ENCODE assay signal across 7 mouse cellular contexts in the genomic region with DNA sequence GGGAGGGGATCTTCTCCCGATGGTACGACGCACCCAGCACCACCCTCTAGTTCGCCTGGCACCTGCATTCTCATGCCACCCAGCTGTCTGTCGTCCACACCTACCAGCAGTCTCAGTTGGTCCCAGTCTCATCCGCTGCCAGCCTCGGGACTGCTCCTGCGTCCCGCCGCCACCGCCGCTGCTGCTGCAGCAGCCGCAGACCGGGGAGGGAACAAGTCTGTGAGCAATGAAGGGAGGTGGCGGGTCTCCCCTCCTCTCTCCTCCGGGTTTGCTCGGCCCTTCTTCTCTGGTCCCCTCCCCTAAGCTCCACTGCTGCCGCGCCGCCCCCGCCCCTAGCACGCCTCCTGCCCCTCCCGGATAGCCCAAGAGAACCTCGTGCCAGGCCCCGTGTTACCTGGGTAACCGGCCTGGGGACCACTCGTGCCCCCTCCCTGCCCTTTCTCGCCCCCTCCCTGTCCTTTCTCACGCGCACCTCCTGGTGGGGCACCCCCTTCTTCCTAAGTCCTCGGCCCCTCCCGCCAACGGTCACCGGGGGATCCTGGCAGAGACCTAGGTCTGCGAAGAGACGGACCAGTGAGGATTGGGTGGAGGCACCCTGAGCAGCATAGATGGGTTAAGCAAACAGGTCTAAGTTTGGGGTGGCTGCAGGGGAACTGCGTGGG. TPM values are rescaled to one million over a fixed set of nuclear protein-coding genes. Genes with fewer than 3 reads are reported as not detected.
DNase-seq lines count a peak whose midpoint lies in the region; ATAC-seq and TF ChIP-seq lines count a peak whose summit lies in the region.

A gene (minus strand): TSS at position 197 of the 662 bp plus-strand sequence.
A gene (minus strand): TSS at position 311 of the 662 bp plus-strand sequence.

- H3K9ac ChIP-seq in ES-E14 (ENCODE audit: insufficient read depth, low read depth, low read length, poor library complexity, severe bottlenecking), result peak within 1 kb of the TSS; percentile 31
- H3K9ac ChIP-seq in embryonic facial prominence, embryonic 15.5 days, result peak within 1 kb of the TSS; percentile 57
- peak within 1 kb of the TSS; percentile 70 for H3K9ac ChIP-seq in lung, embryonic 16.5 days (ENCODE audit: low read length)

- H3K4me1 ChIP-seq in ES-E14 (ENCODE audit: control insufficient read depth in 2 of 2, insufficient read depth in 2 of 2, low read length in 2 of 2, poor library complexity in 1 of 2), result peaks cover 5 to 11% of the 10 kb centered on the region in 2 experiments; a peak in 2 of 4 replicates
- H3K4me1 ChIP-seq in embryonic facial prominence, embryonic 15.5 days, result peaks cover 81% of the 10 kb centered on the region
- H3K4me1 ChIP-seq in lung, embryonic 16.5 days (replicated peaks; ENCODE audit: control insufficient read depth, insufficient read depth, low read length), result peaks cover 63% of the 10 kb centered on the region

- peaks cover 36% of the 10 kb centered on the region for H3K36me3 ChIP-seq in ES-E14 (ENCODE audit: control insufficient read depth, insufficient read depth, low read length, poor library complexity, severe bottlenecking)
- peaks cover 23% of the 10 kb centered on the region for H3K36me3 ChIP-seq in embryonic facial prominence, embryonic 15.5 days
- H3K36me3 ChIP-seq in lung, embryonic 16.5 days (ENCODE audit: control insufficient read depth, insufficient read depth, low read length), result peaks cover 22% of the 10 kb centered on the region

- WGBS in embryonic facial prominence, embryonic 15.5 days, result under 1% methylated on average over 37 of the region's 37 CpGs
- 1% methylated on average over 34 of the region's 37 CpGs for WGBS in lung, embryonic 16.5 days

- peak within 1 kb of the TSS; percentile 89 for H3K4me2 ChIP-seq in embryonic facial prominence, embryonic 15.5 days (replicated peaks)
- peak within 1 kb of the TSS; percentile 85 for H3K4me2 ChIP-seq in lung, embryonic 16.5 days (ENCODE audit: low read depth, low read length)

- DNase-seq in ES-E14 (ENCODE audit: low read depth, low spot score), result no peak
- DNase-seq in adrenal gland, postnatal 25 days, result peak; percentile 54
- peak; percentile 48 to 55 for DNase-seq in heart, postnatal 14 days
- peak; percentile 78 for DNase-seq in layer of hippocampus, adult 9-11 months
- DNase-seq in right cerebral cortex, postnatal 10 days (ENCODE audit: low spot score in 2 of 2), result peak; percentile 86 to 90

- peak within 1 kb of the TSS; percentile 60 to 62 for H3K4me3 ChIP-seq in ES-E14 (ENCODE audit: insufficient read depth in 1 of 2, low read depth in 1 of 2, low read length in 2 of 2, poor library complexity in 1 of 2, severe bottlenecking in 1 of 2)
- H3K4me3 ChIP-seq in embryonic facial prominence, embryonic 15.5 days (replicated peaks), result peak within 1 kb of the TSS; percentile 66
- H3K4me3 ChIP-seq in lung, embryonic 16.5 days (ENCODE audit: low read length), result peak within 1 kb of the TSS; percentile 56

- ATAC-seq in embryonic facial prominence, embryonic 15.5 days (ENCODE audit: insufficient number of reproducible peaks, low FRiP score, low TSS enrichment, low read depth), result peak; percentile 59
- peak; percentile 31 for ATAC-seq in lung, embryonic 16.5 days (ENCODE audit: low read depth)

- peak within 1 kb of the TSS; percentile 52 for H3K27ac ChIP-seq in ES-E14 (ENCODE audit: insufficient read depth, low read depth, low read length, poor library complexity, severe bottlenecking)
- peak within 1 kb of the TSS; percentile 95 for H3K27ac ChIP-seq in embryonic facial prominence, embryonic 15.5 days (replicated peaks)
- H3K27ac ChIP-seq in lung, embryonic 16.5 days (ENCODE audit: low read length), result peak within 1 kb of the TSS; percentile 34

- H3K9me3 ChIP-seq in ES-E14 (ENCODE audit: control insufficient read depth, insufficient read depth, low read depth, low read length), result no peaks in the 10 kb centered on the region
- no peaks in the 10 kb centered on the region for H3K9me3 ChIP-seq in embryonic facial prominence, embryonic 15.5 days (replicated peaks)
- no peaks in the 10 kb centered on the region for H3K9me3 ChIP-seq in lung, embryonic 16.5 days (ENCODE audit: control insufficient read depth, low read length)

- intact Hi-C loops in heart, postnatal 14 days (cut with DNase I), result no loop called here

- in situ Hi-C loops in ES-E14 (cut with MboI; ENCODE audit: low sequenced_read_pairs in 2 of 2, unreplicated experiment in 2 of 2), result no loop called here

- H3K27me3 ChIP-seq in embryonic facial prominence, embryonic 15.5 days, result no peaks in the 10 kb centered on the region
- no peaks in the 10 kb centered on the region for H3K27me3 ChIP-seq in lung, embryonic 16.5 days (ENCODE audit: control insufficient read depth, insufficient read depth, low read depth, low read length)

TF ChIP-seq in ES-E14, 5 proteins besides CTCF, POLR2A, EP300 and RAD21:
- TF ChIP-seq ZC3H11A (IDR thresholded peaks at IDR 0.05; ENCODE audit: borderline replicate concordance, low read depth, low read length) (no peak), CHD2 (IDR thresholded peaks at IDR 0.05; ENCODE audit: low read depth, low read length) (no peak), MAFK (IDR thresholded peaks at IDR 0.05; ENCODE audit: insufficient read depth, low read depth, low read length) (no peak), ZNF384 (IDR thresholded peaks at IDR 0.05; ENCODE audit: low read depth, low read length) (no peak), HCFC1 (IDR thresholded peaks at IDR 0.05; ENCODE audit: borderline replicate concordance, insufficient read depth, low read length) (no peak)

RNA-seq across cellular contexts. Expression of the first gene that starts in this region (rescaled TPM):
- 23.4 and 38.4 TPM in 2 replicates for total RNA-seq in ES-E14 (2012; rRNA removed)
- 31.0 and 44.0 TPM in 2 replicates for total RNA-seq in adrenal gland, postnatal 25 days (2021)
- 55.0 and 78.2 TPM in 2 replicates for polyA plus RNA-seq in embryonic facial prominence, embryonic 15.5 days (2015; fragmentation: Nextera tagmentation; extraction: Ambion mirVana)
- 10 to 100 TPM; 18.0 to 19.8 TPM for total RNA-seq in heart, postnatal 14 days (2021)
- 39.1 and 63.1 TPM in 2 replicates for polyA plus RNA-seq in lung, embryonic 16.5 days (2015; fragmentation: Nextera tagmentation; extraction: Ambion mirVana)

RNA-seq across cellular contexts. Expression of the second gene that starts in this region (rescaled TPM):
- 0.36 and 0.85 TPM in 2 replicates for total RNA-seq in ES-E14 (2012; rRNA removed)
- total RNA-seq in adrenal gland, postnatal 25 days (2021), result 2.2 and 5.1 TPM in 2 replicates
- 18.9 and 21.9 TPM in 2 replicates for polyA plus RNA-seq in embryonic facial prominence, embryonic 15.5 days (2015; fragmentation: Nextera tagmentation; extraction: Ambion mirVana)
- 1 to 10 TPM; 1.1 to 1.2 TPM for total RNA-seq in heart, postnatal 14 days (2021)
- 4.5 TPM in 2 replicates for polyA plus RNA-seq in lung, embryonic 16.5 days (2015; fragmentation: Nextera tagmentation; extraction: Ambion mirVana)

Comparison
In these comparisons a context has a peak if more than half of its experiments do, and no peak if none do; other contexts are left out.
1. H3K27ac ChIP-seq: peak in every context shown above with its lines; median percentile 95 in embryonic facial prominence, embryonic 15.5 days; 52 in ES-E14; 34 in lung, embryonic 16.5 days.